Mouse (Mus musculus): ENCODE results near the gene Smc1b. TPM values are rescaled to one million over a fixed set of nuclear protein-coding genes. Genes with fewer than 3 reads are reported as not detected.

Gene Smc1b
- polyA plus RNA-seq, 1 experiment from 2014 or later = 0.11 TPM

GRCm38 (mm10) chr15:85070561-85070960, 61.2 kb downstream of the Smc1b start:
- DNase-seq (ENCODE audit: low spot score) = no peak
- no peak overlapping the region for H3K4me3 ChIP-seq
- H3K27ac ChIP-seq = no peak overlapping the region
- WGBS = 34% methylated on average over 2 of the region's 2 CpGs
- no peaks in the 10 kb centered on the region for H3K4me1 ChIP-seq
- H3K9me3 ChIP-seq = no peaks in the 10 kb centered on the region
- H3K27me3 ChIP-seq (ENCODE audit: insufficient read depth, poor library complexity, severe bottlenecking) = no peaks in the 10 kb centered on the region
- no peaks in the 10 kb centered on the region for H3K36me3 ChIP-seq

GRCm38 (mm10) chr15:85063421-85063820, 68.3 kb downstream of the Smc1b start:
- Histone ChIP-seq H3K4me3 (no peak overlapping the region), H3K4me1 (no peaks in the 10 kb centered on the region), H3K27ac (no peak overlapping the region), H3K27me3 (ENCODE audit: insufficient read depth, poor library complexity, severe bottlenecking) (no peaks in the 10 kb centered on the region), H3K9me3 (no peaks in the 10 kb centered on the region), H3K36me3 (peaks cover 27% of the 10 kb centered on the region)
- 87% methylated on average over 2 of the region's 2 CpGs for WGBS
- DNase-seq (ENCODE audit: low spot score) = no peak

GRCm38 (mm10) chr15:85055186-85055585, 76.6 kb downstream of the Smc1b start:
- no peaks in the 10 kb centered on the region for H3K4me1 ChIP-seq
- H3K36me3 ChIP-seq = peaks cover 50% of the 10 kb centered on the region
- no peak for DNase-seq (ENCODE audit: low spot score)
- no peak overlapping the region for H3K4me3 ChIP-seq
- no peaks in the 10 kb centered on the region for H3K9me3 ChIP-seq
- H3K27me3 ChIP-seq (ENCODE audit: insufficient read depth, poor library complexity, severe bottlenecking) = no peaks in the 10 kb centered on the region
- H3K27ac ChIP-seq = no peak overlapping the region
- 74% methylated on average over 4 of the region's 4 CpGs for WGBS

- no peak overlapping the region for H3K27ac ChIP-seq
- H3K9me3 ChIP-seq = no peaks in the 10 kb centered on the region
- no peaks in the 10 kb centered on the region for H3K4me1 ChIP-seq
- H3K36me3 ChIP-seq = peaks cover 52% of the 10 kb centered on the region
- no peaks in the 10 kb centered on the region for H3K27me3 ChIP-seq (ENCODE audit: insufficient read depth, poor library complexity, severe bottlenecking)
- 91% methylated on average over 3 of the region's 3 CpGs for WGBS
- DNase-seq (ENCODE audit: low spot score) = no peak
- H3K4me3 ChIP-seq = no peak overlapping the region
Observed at GRCm38 (mm10) chr15:85054098-85054497, 77.7 kb downstream of the Smc1b start.

GRCm38 (mm10) chr15:85049758-85050157, 82.0 kb downstream of the Smc1b start:
- Histone ChIP-seq H3K27ac (no peak overlapping the region), H3K4me3 (no peak overlapping the region), H3K36me3 (peaks cover 82% of the 10 kb centered on the region), H3K4me1 (no peaks in the 10 kb centered on the region), H3K27me3 (ENCODE audit: insufficient read depth, poor library complexity, severe bottlenecking) (no peaks in the 10 kb centered on the region), H3K9me3 (no peaks in the 10 kb centered on the region)
- WGBS = 89% methylated on average over 1 of the region's 1 CpGs
- no peak for DNase-seq (ENCODE audit: low spot score)

GRCm38 (mm10) chr15:85047865-85048264, 83.9 kb downstream of the Smc1b start:
- Histone ChIP-seq H3K4me1 (peaks cover 11% of the 10 kb centered on the region), H3K9me3 (no peaks in the 10 kb centered on the region), H3K27me3 (ENCODE audit: insufficient read depth, poor library complexity, severe bottlenecking) (no peaks in the 10 kb centered on the region), H3K27ac (no peak overlapping the region), H3K4me3 (no peak overlapping the region), H3K36me3 (peaks cover 72% of the 10 kb centered on the region)
- WGBS = 84% methylated on average over 4 of the region's 4 CpGs
- no peak for DNase-seq (ENCODE audit: low spot score)

GRCm38 (mm10) chr15:85046230-85046950, 85.4 kb downstream of the Smc1b start:
- Histone ChIP-seq H3K4me3 (no peak overlapping the region), H3K4me1 (peaks cover 26% of the 10 kb centered on the region), H3K27me3 (ENCODE audit: insufficient read depth, poor library complexity, severe bottlenecking) (no peaks in the 10 kb centered on the region), H3K27ac (no peak overlapping the region), H3K36me3 (peaks cover 62% of the 10 kb centered on the region), H3K9me3 (no peaks in the 10 kb centered on the region)
- WGBS = 91% methylated on average over 14 of the region's 14 CpGs
- no peak for DNase-seq (ENCODE audit: low spot score)

- H3K4me1 ChIP-seq = peaks cover 30% of the 10 kb centered on the region
- DNase-seq (ENCODE audit: low spot score) = no peak
- H3K9me3 ChIP-seq = no peaks in the 10 kb centered on the region
- H3K27me3 ChIP-seq (ENCODE audit: insufficient read depth, poor library complexity, severe bottlenecking) = no peaks in the 10 kb centered on the region
- 67% methylated on average over 5 of the region's 5 CpGs for WGBS
- peaks cover 39% of the 10 kb centered on the region for H3K36me3 ChIP-seq
- no peak overlapping the region for H3K4me3 ChIP-seq
- 0 out of 2 replicates have a peak overlapping the region, but pooled peaks have one; percentile 69 for H3K27ac ChIP-seq
Observed at GRCm38 (mm10) chr15:85043761-85044160, 88.0 kb downstream of the Smc1b start.

- peak overlapping the region; percentile 69; the same call in 1 of the 2 replicates for H3K27ac ChIP-seq
Observed at GRCm38 (mm10) chr15:85043116-85043515, 88.6 kb downstream of the Smc1b start.

GRCm38 (mm10) chr15:85042361-85042954, 89.3 kb downstream of the Smc1b start:
- DNase-seq (ENCODE audit: low spot score) = peak; percentile 83
- Histone ChIP-seq H3K9me3 (no peaks in the 10 kb centered on the region), H3K27ac (peak overlapping the region; percentile 69), H3K36me3 (peaks cover 26% of the 10 kb centered on the region), H3K4me1 (peaks cover 43% of the 10 kb centered on the region), H3K4me3 (no peak overlapping the region), H3K27me3 (ENCODE audit: insufficient read depth, poor library complexity, severe bottlenecking) (no peaks in the 10 kb centered on the region)
- WGBS = 13% methylated on average over 4 of the region's 4 CpGs

More at GRCm38 (mm10) chr15:85043116-85043515, 88.6 kb downstream of the Smc1b start:
- Histone ChIP-seq H3K9me3 (no peaks in the 10 kb centered on the region), H3K27me3 (ENCODE audit: insufficient read depth, poor library complexity, severe bottlenecking) (no peaks in the 10 kb centered on the region), H3K4me3 (no peak overlapping the region), H3K36me3 (peaks cover 33% of the 10 kb centered on the region), H3K4me1 (peaks cover 37% of the 10 kb centered on the region)
- WGBS = 58% methylated on average over 5 of the region's 5 CpGs
- no peak for DNase-seq (ENCODE audit: low spot score)

- Histone ChIP-seq H3K4me1 (peaks cover 46% of the 10 kb centered on the region), H3K36me3 (peaks cover 19% of the 10 kb centered on the region), H3K4me3 (no peak overlapping the region), H3K27ac (peak overlapping the region; percentile 69), H3K9me3 (no peaks in the 10 kb centered on the region), H3K27me3 (ENCODE audit: insufficient read depth, poor library complexity, severe bottlenecking) (no peaks in the 10 kb centered on the region)
- no peak for DNase-seq (ENCODE audit: low spot score)
- WGBS = 77% methylated on average over 10 of the region's 10 CpGs
Observed at GRCm38 (mm10) chr15:85041546-85042225, 90.1 kb downstream of the Smc1b start.

GRCm38 (mm10) chr15:85037343-85037690, 94.4 kb downstream of the Smc1b start:
- peaks cover 22% of the 10 kb centered on the region for H3K27me3 ChIP-seq (ENCODE audit: insufficient read depth, poor library complexity, severe bottlenecking)
- whole genome bisulfite sequencing = 8% methylated on average over 8 of the region's 8 CpGs
- peak overlapping the region; percentile 78 for H3K4me3 ChIP-seq
- peak overlapping the region; percentile 90 for H3K27ac ChIP-seq
- no peaks in the 10 kb centered on the region for H3K9me3 ChIP-seq
- H3K36me3 ChIP-seq = no peaks in the 10 kb centered on the region
- DNase-seq (ENCODE audit: low spot score) = no peak
- H3K4me1 ChIP-seq = peaks cover 32% of the 10 kb centered on the region

All from heart, embryonic 10.5 days (tissue).